Mouse (Mus musculus): ENCODE results near the gene Glis1. TPM values are rescaled to one million over a fixed set of nuclear protein-coding genes. Genes with fewer than 3 reads are reported as not detected.
A peak's percentile ranks its signal among the peaks of the same experiment; 100 is the strongest.

The Glis1 gene
- polyA plus RNA-seq (2016; fragmentation: Nextera tagmentation; extraction: Ambion mirVana) = 2.4 and 3.3 TPM in 2 replicates

DNA sequence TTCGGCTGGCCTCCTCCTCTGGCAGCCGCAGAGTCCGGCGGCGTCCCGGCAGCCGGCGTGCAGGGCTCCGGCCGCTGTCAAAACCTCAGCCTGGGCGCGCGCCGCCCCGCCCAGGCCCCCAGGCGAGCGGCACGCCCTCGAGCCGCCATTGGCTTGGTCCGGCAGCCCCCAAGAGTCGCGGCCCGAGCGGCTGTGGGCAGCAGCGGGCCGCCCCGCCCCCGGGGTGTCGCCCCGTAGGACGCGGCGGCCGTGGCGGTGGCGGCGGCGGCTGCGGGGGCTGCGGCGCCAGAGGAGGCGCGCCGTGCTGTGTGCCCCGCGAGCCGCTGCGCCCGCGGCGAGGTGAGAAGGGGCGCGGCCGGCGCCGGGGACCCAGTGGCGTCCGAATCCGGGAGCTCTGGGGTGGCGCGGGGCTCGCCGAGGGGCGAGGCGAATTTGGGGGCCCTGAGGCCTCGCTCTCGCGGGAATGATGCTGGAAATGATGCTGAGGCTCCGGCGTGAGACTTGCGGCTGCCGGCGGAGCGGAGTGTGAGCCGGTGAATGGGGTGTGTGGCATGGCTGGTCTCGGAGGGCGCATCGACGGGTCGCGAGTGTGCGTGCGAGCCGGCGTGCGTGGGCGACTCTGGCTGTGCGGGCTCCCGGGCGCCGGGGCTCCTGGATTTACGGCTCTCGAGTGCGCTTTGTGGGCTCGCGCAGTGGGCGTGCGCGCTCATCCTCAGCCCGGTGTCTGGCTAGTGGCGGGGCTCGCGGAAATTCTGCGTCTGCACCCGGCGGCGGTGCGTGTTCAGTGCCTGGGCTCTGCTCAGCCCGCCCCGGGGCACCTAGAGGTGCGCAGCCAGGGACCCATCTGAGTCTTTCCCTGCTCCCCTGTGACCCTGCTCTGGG is at the start of gene Glis1:
Gene Glis1 (plus strand): TSS at position 236 of the 882 bp plus-strand sequence.
- Histone ChIP-seq H3K4me1 (peaks cover 19% of the 10 kb centered on the region), H3K9ac (replicated peaks) (peak within 1 kb of the TSS; percentile 65), H3K27ac (replicated peaks) (no peak within 1 kb of the TSS), H3K4me2 (replicated peaks) (peak within 1 kb of the TSS; percentile 96), H3K36me3 (no peaks in the 10 kb centered on the region), H3K9me3 (no peaks in the 10 kb centered on the region), H3K27me3 (peaks cover 75% of the 10 kb centered on the region), H3K4me3 (peak within 1 kb of the TSS; percentile 68)
- peak; percentile 88 for ATAC-seq (ENCODE audit: low FRiP score, low read depth)
- under 1% methylated on average over 84 of the region's 112 CpGs for WGBS

- Histone ChIP-seq H3K4me1 (no peaks in the 10 kb centered on the region), H3K4me2 (replicated peaks) (no peak overlapping the region), H3K36me3 (peaks cover 84% of the 10 kb centered on the region), H3K27me3 (no peaks in the 10 kb centered on the region), H3K9ac (replicated peaks) (no peak overlapping the region), H3K27ac (replicated peaks) (no peak overlapping the region), H3K9me3 (no peaks in the 10 kb centered on the region), H3K4me3 (no peak overlapping the region)
- 98% methylated on average over 4 of the region's 4 CpGs for WGBS
- no peak for ATAC-seq (ENCODE audit: low FRiP score, low read depth)
Observed at GRCm38 (mm10) chr4:107387038-107387437, 47.4 kb upstream of the Glis1 start.

DNA sequence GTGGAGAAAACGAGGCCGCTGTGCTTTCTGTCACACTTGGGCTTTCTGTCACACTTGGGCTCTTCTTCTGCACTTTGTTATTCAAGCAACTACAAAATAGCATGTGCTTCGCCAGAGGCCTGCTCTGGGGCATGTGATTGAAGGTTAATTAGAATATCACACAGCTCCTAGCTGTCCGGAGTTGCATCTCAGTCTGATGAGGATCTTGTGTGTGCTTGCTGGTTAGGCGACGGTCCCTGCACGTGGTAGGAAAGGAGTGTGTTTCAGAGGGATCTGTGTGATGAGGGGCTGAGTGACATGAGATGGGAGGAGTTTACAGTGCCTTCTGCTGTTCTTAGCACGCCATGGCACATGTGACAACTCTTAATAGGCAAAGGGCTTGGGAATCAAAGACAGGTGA is 46.9 kb upstream of the Glis1 start:
- 87% methylated on average over 8 of the region's 8 CpGs for WGBS
- H3K27ac ChIP-seq (replicated peaks) = no peak overlapping the region
- no peak for ATAC-seq (ENCODE audit: low FRiP score, low read depth)

DNA sequence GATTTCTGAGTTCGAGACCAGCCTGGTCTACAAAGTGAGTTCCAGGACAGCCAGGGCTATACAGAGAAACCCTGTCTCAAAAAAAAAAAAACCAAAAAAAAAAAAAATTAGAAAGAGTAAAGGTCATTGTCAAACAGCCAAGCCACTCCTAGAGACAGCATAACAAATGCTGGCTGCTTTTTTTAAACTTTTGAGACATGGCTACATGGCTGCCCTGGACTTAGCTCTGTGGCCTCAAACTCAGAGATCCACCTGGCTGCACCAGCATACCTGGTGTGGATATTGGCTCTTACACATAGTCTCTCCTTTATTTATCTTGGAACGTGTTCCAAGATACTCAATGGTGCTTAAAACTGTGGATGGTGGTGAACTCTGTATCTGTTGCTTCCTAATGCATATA is 46.1 kb upstream of the Glis1 start:
- no peak overlapping the region for H3K9ac ChIP-seq (replicated peaks)
- no peaks in the 10 kb centered on the region for H3K27me3 ChIP-seq
- H3K27ac ChIP-seq (replicated peaks) = no peak overlapping the region
- peaks cover 86% of the 10 kb centered on the region for H3K36me3 ChIP-seq
- H3K9me3 ChIP-seq = no peaks in the 10 kb centered on the region
- no peak overlapping the region for H3K4me2 ChIP-seq (replicated peaks)
- no peaks in the 10 kb centered on the region for H3K4me1 ChIP-seq
- no peak for ATAC-seq (ENCODE audit: low FRiP score, low read depth)
- H3K4me3 ChIP-seq = no peak overlapping the region
- 97% methylated on average over 2 of the region's 2 CpGs for WGBS

More for the DNA sequence above, 46.9 kb upstream of the Glis1 start:
- Histone ChIP-seq H3K4me1 (no peaks in the 10 kb centered on the region), H3K27me3 (no peaks in the 10 kb centered on the region), H3K4me2 (replicated peaks) (no peak overlapping the region), H3K36me3 (peaks cover 86% of the 10 kb centered on the region), H3K9me3 (no peaks in the 10 kb centered on the region), H3K4me3 (no peak overlapping the region), H3K9ac (replicated peaks) (no peak overlapping the region)

DNA sequence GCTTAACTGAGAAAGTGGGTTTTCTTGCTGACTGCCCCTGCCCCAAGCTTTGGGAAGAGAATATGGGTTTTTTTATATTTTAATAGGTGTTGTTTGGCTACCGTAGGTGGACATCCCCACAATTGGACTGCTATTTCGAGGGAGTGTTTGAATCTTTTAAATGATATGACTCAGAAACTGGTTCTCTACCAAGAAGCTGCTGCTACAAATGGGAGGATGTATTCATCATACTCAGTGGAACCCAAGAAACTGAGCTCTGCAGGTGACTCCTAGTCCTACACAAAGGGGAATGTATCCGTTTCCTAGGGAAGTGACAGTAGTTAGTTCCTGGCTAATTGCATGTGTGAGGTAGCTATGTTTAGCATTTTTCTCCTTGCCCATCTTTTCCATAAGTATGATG is 45.0 kb upstream of the Glis1 start:
- Histone ChIP-seq H3K27ac (replicated peaks) (no peak overlapping the region), H3K36me3 (peaks cover 90% of the 10 kb centered on the region), H3K27me3 (no peaks in the 10 kb centered on the region), H3K4me3 (no peak overlapping the region), H3K9me3 (no peaks in the 10 kb centered on the region), H3K4me2 (replicated peaks) (no peak overlapping the region), H3K4me1 (no peaks in the 10 kb centered on the region), H3K9ac (replicated peaks) (no peak overlapping the region)
- 93% methylated on average over 3 of the region's 3 CpGs for WGBS
- ATAC-seq (ENCODE audit: low FRiP score, low read depth) = no peak

DNA sequence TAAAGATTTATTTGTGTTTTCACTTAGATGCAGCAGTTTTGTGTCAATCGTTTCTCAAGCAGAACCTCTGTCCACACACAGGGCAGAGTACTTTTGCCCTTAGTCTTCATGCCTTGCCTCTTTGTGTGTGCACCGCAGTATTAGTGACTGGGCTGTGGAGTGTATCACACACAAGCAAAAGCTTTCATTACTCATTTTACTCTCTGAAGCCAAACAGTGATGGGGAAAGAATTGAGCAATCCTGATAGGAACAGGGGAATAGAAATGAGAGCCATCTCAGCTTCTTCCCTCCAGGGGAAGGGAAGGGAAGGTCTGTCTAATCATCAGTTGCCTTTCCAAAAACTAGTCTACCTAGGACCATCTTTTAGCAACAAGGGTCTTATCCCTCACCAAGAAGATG is 40.6 kb upstream of the Glis1 start:
- 96% methylated on average over 2 of the region's 2 CpGs for WGBS
- no peak overlapping the region for H3K9ac ChIP-seq (replicated peaks)
- H3K36me3 ChIP-seq = peaks cover 88% of the 10 kb centered on the region
- H3K4me1 ChIP-seq = no peaks in the 10 kb centered on the region
- no peaks in the 10 kb centered on the region for H3K27me3 ChIP-seq
- H3K9me3 ChIP-seq = no peaks in the 10 kb centered on the region
- ATAC-seq (ENCODE audit: low FRiP score, low read depth) = no peak
- H3K27ac ChIP-seq (replicated peaks) = no peak overlapping the region
- no peak overlapping the region for H3K4me3 ChIP-seq
- no peak overlapping the region for H3K4me2 ChIP-seq (replicated peaks)

- no peak overlapping the region for H3K4me3 ChIP-seq
- H3K4me2 ChIP-seq (replicated peaks) = no peak overlapping the region
- no peak overlapping the region for H3K27ac ChIP-seq (replicated peaks)
- no peak overlapping the region for H3K9ac ChIP-seq (replicated peaks)
- H3K4me1 ChIP-seq = 0 out of 2 replicates have a peak, but pooled peaks cover 3% of the 10 kb centered on the region
- no peak for ATAC-seq (ENCODE audit: low FRiP score, low read depth)
- H3K36me3 ChIP-seq = peaks cover 19% of the 10 kb centered on the region
- H3K27me3 ChIP-seq = no peaks in the 10 kb centered on the region
- WGBS = 89% methylated on average over 4 of the region's 4 CpGs
- H3K9me3 ChIP-seq = no peaks in the 10 kb centered on the region
Observed at GRCm38 (mm10) chr4:107420202-107420601, 14.2 kb upstream of the Glis1 start.

DNA sequence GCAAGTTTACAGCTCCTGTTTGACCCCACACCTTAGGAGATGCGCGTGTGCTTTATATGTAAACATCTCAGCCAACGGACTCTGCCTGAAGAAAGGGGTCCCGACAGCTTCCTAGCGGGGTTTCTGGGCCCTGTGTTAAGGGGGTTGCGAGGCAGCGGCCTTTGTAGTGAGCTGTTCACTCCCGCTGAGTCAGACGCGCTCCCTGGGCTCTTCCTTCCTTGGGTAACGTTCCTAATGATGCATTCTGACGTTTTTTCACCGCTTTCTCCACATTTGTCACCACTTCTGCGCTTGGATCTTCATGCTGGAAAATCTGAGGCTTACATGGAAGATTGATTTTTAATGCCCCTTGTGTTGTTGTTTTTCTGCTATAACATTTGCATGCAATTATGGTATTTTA is 12.7 kb upstream of the Glis1 start:
- Histone ChIP-seq H3K36me3 (peaks cover 15% of the 10 kb centered on the region; the same call in 1 of the 2 replicates), H3K4me3 (0 out of 2 replicates have a peak overlapping the region, but pooled peaks have one; percentile 7), H3K9me3 (no peaks in the 10 kb centered on the region), H3K4me2 (replicated peaks) (peak overlapping the region; percentile 40), H3K9ac (replicated peaks) (no peak overlapping the region), H3K27ac (replicated peaks) (no peak overlapping the region), H3K27me3 (peaks cover 6% of the 10 kb centered on the region; the same call in 1 of the 2 replicates), H3K4me1 (0 out of 2 replicates have a peak, but pooled peaks cover 3% of the 10 kb centered on the region)
- 3% methylated on average over 14 of the region's 14 CpGs for WGBS
- no peak for ATAC-seq (ENCODE audit: low FRiP score, low read depth)

GRCm38 (mm10) chr4:107422176-107422575 is 12.2 kb upstream of the Glis1 start:
- Histone ChIP-seq H3K27ac (replicated peaks) (no peak overlapping the region), H3K9me3 (no peaks in the 10 kb centered on the region), H3K4me2 (replicated peaks) (no peak overlapping the region; the same call in 1 of the 2 replicates), H3K4me1 (0 out of 2 replicates have a peak, but pooled peaks cover 3% of the 10 kb centered on the region), H3K27me3 (peaks cover 8% of the 10 kb centered on the region; the same call in 1 of the 2 replicates), H3K4me3 (no peak overlapping the region), H3K36me3 (peaks cover 15% of the 10 kb centered on the region; the same call in 1 of the 2 replicates), H3K9ac (replicated peaks) (no peak overlapping the region)
- WGBS = 19% methylated on average over 6 of the region's 6 CpGs
- ATAC-seq (ENCODE audit: low FRiP score, low read depth) = no peak

DNA sequence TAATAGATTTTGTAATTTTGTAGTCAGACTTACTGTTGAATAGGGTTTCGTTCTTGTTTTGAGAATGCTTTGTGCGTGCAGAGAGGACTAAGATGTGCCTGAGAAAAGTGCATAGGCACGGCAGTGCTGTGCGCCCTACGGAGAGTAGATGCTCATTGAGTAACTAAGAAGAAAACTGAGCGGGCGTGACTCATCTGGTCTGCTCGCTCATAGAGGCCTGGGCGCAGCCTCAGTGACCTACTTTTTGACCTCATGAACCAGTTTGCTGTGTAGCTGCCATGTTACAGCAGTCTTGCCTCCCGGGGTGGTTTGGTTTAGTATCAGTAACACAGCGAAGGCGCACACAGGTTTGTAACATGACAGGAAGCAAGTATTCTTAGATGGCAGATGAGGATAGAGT is 8.8 kb upstream of the Glis1 start:
- no peak for ATAC-seq (ENCODE audit: low FRiP score, low read depth)
- WGBS = 94% methylated on average over 12 of the region's 12 CpGs
- 0 out of 2 replicates have a peak, but pooled peaks cover 3% of the 10 kb centered on the region for H3K4me1 ChIP-seq
- no peak overlapping the region for H3K9ac ChIP-seq (replicated peaks)
- H3K9me3 ChIP-seq = no peaks in the 10 kb centered on the region
- no peak overlapping the region for H3K4me3 ChIP-seq
- peaks cover 8% of the 10 kb centered on the region; the same call in 1 of the 2 replicates for H3K27me3 ChIP-seq
- no peaks in the 10 kb centered on the region for H3K36me3 ChIP-seq
- no peak overlapping the region for H3K4me2 ChIP-seq (replicated peaks)
- no peak overlapping the region for H3K27ac ChIP-seq (replicated peaks)

- ATAC-seq (ENCODE audit: low FRiP score, low read depth) = no peak
- no peak overlapping the region for H3K9ac ChIP-seq (replicated peaks)
- no peak overlapping the region for H3K27ac ChIP-seq (replicated peaks)
- no peak overlapping the region for H3K4me2 ChIP-seq (replicated peaks)
- H3K27me3 ChIP-seq = peaks cover 8% of the 10 kb centered on the region; the same call in 1 of the 2 replicates
- H3K36me3 ChIP-seq = no peaks in the 10 kb centered on the region
- no peaks in the 10 kb centered on the region for H3K9me3 ChIP-seq
- WGBS = 88% methylated on average over 9 of the region's 9 CpGs
- no peak overlapping the region for H3K4me3 ChIP-seq
- H3K4me1 ChIP-seq = 0 out of 2 replicates have a peak, but pooled peaks cover 2% of the 10 kb centered on the region
Observed at GRCm38 (mm10) chr4:107426631-107427030, 7.8 kb upstream of the Glis1 start.

DNA sequence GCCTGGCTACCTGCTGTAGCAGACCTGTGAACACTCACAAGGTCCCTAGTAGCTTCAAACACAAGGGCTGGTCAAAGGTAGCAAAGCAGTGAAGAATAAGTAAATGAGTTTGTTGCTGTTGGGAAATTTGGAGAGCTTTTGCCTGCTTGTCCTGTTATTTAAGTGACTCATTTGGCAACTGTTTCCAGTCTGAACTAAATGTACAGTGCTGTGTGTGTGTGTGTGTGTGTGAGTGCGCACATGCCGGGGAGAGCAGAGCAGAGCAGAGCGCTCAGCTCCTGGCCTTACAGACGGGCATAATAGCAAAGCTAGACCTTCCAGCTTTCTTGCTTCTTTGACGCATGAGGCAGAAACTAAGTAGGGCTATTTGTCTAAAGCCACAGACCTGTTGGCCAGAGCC is 1.7 kb upstream of the Glis1 start:
- peaks cover 56% of the 10 kb centered on the region for H3K27me3 ChIP-seq
- WGBS = 84% methylated on average over 5 of the region's 5 CpGs

More for the DNA sequence above, 1.7 kb upstream of the Glis1 start:
- no peak for ATAC-seq (ENCODE audit: low FRiP score, low read depth)
- Histone ChIP-seq H3K4me1 (peaks cover 19% of the 10 kb centered on the region), H3K27ac (replicated peaks) (no peak overlapping the region), H3K36me3 (no peaks in the 10 kb centered on the region), H3K4me2 (replicated peaks) (no peak overlapping the region), H3K9me3 (no peaks in the 10 kb centered on the region), H3K4me3 (no peak overlapping the region), H3K9ac (replicated peaks) (no peak overlapping the region)

Data from midbrain, embryonic 12.5 days (tissue).